Mouse (Mus musculus) intestine, embryonic 15.5 days (tissue): Measurements from ENCODE around the gene Rpl24. TPM values are rescaled to one million over a fixed set of nuclear protein-coding genes. Genes with fewer than 3 reads are reported as not detected.
"Not testable (repeated sequence)": the region's sequence is repeated elsewhere in the genome, so short reads cannot be mapped to it uniquely, and the experiment has no call there.

Source experiments
- ATAC-seq: fragments of 200-750 bp; cut with Nextera tagmentation; 2 replicates; pipeline ENCODE4 v1.8.0; 2017; ENCODE audit warnings: moderate TSS enrichment, moderate library complexity
- H3K27ac ChIP-seq: fragments of 300-500 bp; sonication (generic); 2 replicates; pipeline ENCODE4 v1.5.1; 2015; ENCODE audit warnings: mild to moderate bottlenecking, inconsistent platforms
- H3K27me3 ChIP-seq: fragments of 300-500 bp; sonication (generic); replicated peaks from 2 replicates; pipeline ENCODE4 v1.6.1; 2015; ENCODE audit warnings: inconsistent platforms
- H3K36me3 ChIP-seq: fragments of 300-500 bp; sonication (generic); 2 replicates; pipeline ENCODE4 v1.6.1; 2015; ENCODE audit warnings: inconsistent platforms
- H3K4me1 ChIP-seq: fragments of 300-500 bp; sonication (generic); replicated peaks from 2 replicates; pipeline ENCODE4 v1.6.1; 2015; ENCODE audit warnings: inconsistent platforms
- H3K4me2 ChIP-seq: fragments of 300-500 bp; sonication (generic); replicated peaks from 2 replicates; pipeline ENCODE4 v1.6.1; 2015; ENCODE audit warnings: mild to moderate bottlenecking, inconsistent platforms
- H3K4me3 ChIP-seq: fragments of 300-500 bp; sonication (generic); replicated peaks from 2 replicates; pipeline ENCODE4 v1.5.1; 2015; ENCODE audit warnings: inconsistent platforms
- H3K9ac ChIP-seq: fragments of 300-500 bp; sonication (generic); 2 replicates; pipeline ENCODE4 v1.6.1; 2015; ENCODE audit warnings: inconsistent platforms
- H3K9me3 ChIP-seq: fragments of 300-500 bp; sonication (generic); 2 replicates; pipeline ENCODE4 v1.6.1; 2016; ENCODE audit warnings: inconsistent platforms
- WGBS: fragments of 180-500 bp; shearing (Covaris S2); methylation state at CpG from one replicate; pipeline ENCODE4 v1.1.7; 2015; 5-methylcytosine and 5-hydroxymethylcytosine counted together
- polyA plus RNA-seq: library from polyadenylated mRNA; unstranded; fragments of >200 nt; fragmentation: Nextera tagmentation; extraction: Ambion mirVana; gene quantifications from 2 replicates; pipeline ENCODE4 v1.2.1, GENCODE M21; 2015

Rpl24 gene
- polyA plus RNA-seq: 692 and 790 TPM in 2 replicates

DNA sequence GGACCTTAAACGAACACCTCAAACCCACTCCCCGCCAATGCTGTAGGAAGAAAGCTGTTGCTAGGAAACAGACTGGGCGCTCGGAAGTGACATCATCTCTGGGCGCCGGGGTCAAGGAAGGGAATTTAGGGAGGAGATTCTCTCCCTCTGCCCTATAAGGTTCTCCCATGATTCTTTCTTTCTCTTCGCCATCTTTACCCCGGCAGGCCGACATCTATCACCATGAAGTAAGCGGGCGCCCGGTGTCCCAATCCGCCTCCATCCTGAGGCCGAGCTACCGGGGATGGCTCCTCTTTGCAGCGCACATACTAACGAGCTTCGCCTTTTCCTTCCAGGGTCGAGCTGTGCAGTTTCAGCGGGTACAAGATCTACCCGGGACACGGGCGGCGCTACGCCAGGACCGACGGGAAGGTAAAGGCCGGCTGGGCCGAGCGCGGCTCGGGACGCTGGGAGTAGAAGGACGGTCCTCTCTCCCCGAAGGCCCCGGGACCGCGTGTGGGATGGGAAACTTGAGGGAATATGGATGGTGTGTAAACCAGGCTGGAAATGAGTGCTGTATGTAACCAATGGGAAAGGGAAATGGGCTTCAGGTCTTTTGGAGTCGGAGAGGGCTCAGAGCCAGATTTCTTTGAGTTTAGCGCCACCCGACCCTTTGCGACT is at the start of gene Rpl24:
Rpl24 (plus strand) TSS at position 64 of the 660 bp plus-strand sequence.
- H3K4me3 ChIP-seq: peak within 1 kb of the TSS; percentile 77
- peaks cover 14% of the 10 kb centered on the region for H3K36me3 ChIP-seq
- H3K4me2 ChIP-seq: peak within 1 kb of the TSS; percentile 84
- peak; percentile 95 for ATAC-seq
- no peaks in the 10 kb centered on the region for H3K9me3 ChIP-seq
- no peaks in the 10 kb centered on the region for H3K27me3 ChIP-seq
- WGBS: under 1% methylated on average over 42 of the region's 42 CpGs
- peak within 1 kb of the TSS; percentile 90 for H3K9ac ChIP-seq
- peak within 1 kb of the TSS; percentile 79 for H3K27ac ChIP-seq
- peaks cover 8% of the 10 kb centered on the region; the same call in 1 of the 2 replicates for H3K4me1 ChIP-seq

DNA sequence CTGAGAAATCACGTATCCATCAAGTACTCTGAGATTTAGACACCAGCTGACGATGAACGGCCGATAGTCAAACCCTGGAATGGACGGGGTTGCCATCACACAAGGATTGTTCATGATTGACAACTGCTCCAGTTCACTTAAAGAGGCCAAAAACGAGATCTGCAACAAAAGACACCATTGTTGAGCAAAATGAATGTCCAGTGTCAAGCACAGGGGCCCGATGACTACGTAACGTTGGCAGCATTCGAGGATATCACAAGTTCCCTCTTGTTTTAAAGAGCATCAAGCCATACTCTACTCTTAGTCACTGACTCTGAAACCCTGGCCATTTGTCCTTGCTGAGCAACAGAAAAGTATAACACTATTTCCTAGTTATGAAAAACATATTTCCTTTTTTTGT is 44.0 kb upstream of the Rpl24 start:
- no peaks in the 10 kb centered on the region for H3K9me3 ChIP-seq
- ATAC-seq: no peak
- no peaks in the 10 kb centered on the region for H3K4me1 ChIP-seq
- no peak overlapping the region for H3K4me2 ChIP-seq
- H3K27ac ChIP-seq: no peak overlapping the region
- no peaks in the 10 kb centered on the region for H3K27me3 ChIP-seq
- 91% methylated on average over 10 of the region's 10 CpGs for WGBS
- H3K36me3 ChIP-seq: peaks cover 3% of the 10 kb centered on the region; the same call in 1 of the 2 replicates
- H3K4me3 ChIP-seq: no peak overlapping the region
- no peak overlapping the region for H3K9ac ChIP-seq

DNA sequence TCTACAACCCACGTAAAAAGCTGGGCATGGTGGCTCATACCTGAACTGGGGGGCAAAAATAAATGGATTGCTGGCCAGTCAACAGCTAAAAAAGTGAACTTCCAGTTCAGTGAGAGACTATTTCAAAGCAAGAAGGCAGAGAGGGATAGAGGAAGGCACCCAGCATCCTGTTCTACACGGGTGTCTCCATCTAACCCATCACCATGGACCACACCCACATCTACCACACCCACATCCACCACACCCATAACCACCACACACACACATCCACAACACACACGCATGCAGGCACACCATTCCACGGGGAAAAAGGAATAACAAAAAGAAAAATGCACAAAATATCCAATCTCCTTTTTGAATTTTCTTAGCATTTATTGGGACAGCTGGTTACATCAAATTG is 42.1 kb upstream of the Rpl24 start:
- Histone ChIP-seq H3K4me2 (no peak overlapping the region), H3K9me3 (no peaks in the 10 kb centered on the region), H3K4me1 (no peaks in the 10 kb centered on the region), H3K27me3 (no peaks in the 10 kb centered on the region), H3K9ac (no peak overlapping the region), H3K4me3 (no peak overlapping the region), H3K36me3 (peaks cover 3% of the 10 kb centered on the region; the same call in 1 of the 2 replicates), H3K27ac (no peak overlapping the region)
- ATAC-seq: no peak
- 87% methylated on average over 4 of the region's 4 CpGs for WGBS

DNA sequence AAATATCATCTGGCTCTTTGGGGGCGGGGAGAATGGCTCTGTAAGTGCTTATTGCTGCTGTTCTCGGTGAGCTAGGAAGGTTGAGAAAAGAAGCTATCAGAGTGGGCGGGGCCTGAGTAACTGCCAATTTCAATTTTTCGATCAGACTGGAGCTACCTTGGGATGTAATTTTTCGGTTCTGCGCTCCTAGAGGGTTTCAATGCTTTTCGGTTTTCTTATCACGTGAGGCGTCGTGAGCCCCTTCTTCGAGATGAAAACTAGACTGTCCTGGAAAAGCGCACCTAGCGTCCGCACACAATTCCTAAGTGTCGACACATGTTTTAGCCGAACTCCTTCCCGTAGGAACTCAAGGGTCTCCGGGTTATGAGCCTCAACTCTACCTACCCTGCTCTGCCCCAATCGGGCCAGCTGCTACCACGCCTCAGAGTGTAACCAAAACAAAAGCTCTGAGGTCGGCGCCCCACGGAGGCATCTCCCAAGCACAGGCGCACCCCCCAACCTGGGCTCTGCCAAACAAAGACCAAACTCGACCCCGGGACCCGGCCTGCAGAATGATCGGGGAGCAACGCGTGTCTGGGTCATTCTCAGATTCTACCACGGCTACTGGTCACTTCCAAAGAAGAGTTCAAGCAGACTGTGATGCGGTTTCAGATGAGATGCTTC is 32.3 kb upstream of the Rpl24 start:
- no peaks in the 10 kb centered on the region for H3K36me3 ChIP-seq
- under 1% methylated on average over 32 of the region's 32 CpGs for WGBS
- no peaks in the 10 kb centered on the region for H3K4me1 ChIP-seq
- H3K4me2 ChIP-seq: peak overlapping the region; percentile 80
- H3K27me3 ChIP-seq: no peaks in the 10 kb centered on the region
- ATAC-seq: peak; percentile 63
- H3K27ac ChIP-seq: no peak overlapping the region
- H3K9ac ChIP-seq: peak overlapping the region; percentile 69
- H3K4me3 ChIP-seq: peak overlapping the region; percentile 71
- no peaks in the 10 kb centered on the region for H3K9me3 ChIP-seq

DNA sequence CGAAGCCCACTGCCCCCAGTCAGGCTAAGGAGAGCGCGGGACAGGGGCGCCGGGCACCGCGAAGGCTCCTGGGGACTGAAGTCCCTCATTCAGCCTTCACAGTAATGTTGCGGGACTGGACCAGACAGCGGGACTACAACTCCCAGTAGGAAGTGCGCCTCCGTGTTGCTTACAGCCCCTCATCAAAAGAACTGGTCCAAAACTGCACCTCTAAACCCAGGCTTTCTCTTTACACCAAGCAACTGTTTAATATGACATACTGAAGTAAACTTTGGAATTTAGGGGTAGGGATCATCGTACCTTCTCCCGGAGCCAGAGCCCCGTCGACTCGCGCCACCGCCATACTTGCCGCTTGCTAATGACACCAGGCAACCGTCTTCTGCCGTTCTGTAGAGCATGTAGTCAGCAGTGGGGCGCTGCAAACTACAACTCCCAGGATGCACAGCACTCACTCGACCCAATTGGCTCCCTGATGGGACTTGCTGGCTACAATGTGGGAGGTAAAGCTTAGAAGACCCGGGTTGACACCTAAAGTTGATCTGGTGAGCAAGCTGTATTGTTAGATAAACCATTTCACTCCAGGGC is 31.5 kb upstream of the Rpl24 start, which contains the start of gene Cep97:
Cep97 (minus strand) TSS at position 403 of the 585 bp plus-strand sequence.
- Histone ChIP-seq H3K4me1 (no peaks in the 10 kb centered on the region), H3K27me3 (no peaks in the 10 kb centered on the region), H3K9ac (peak within 1 kb of the TSS; percentile 69), H3K27ac (no peak within 1 kb of the TSS), H3K4me3 (peak within 1 kb of the TSS; percentile 71), H3K4me2 (peak within 1 kb of the TSS; percentile 80), H3K9me3 (no peaks in the 10 kb centered on the region), H3K36me3 (no peaks in the 10 kb centered on the region)
- under 1% methylated on average over 24 of the region's 24 CpGs for WGBS
- ATAC-seq: peak; percentile 99

DNA sequence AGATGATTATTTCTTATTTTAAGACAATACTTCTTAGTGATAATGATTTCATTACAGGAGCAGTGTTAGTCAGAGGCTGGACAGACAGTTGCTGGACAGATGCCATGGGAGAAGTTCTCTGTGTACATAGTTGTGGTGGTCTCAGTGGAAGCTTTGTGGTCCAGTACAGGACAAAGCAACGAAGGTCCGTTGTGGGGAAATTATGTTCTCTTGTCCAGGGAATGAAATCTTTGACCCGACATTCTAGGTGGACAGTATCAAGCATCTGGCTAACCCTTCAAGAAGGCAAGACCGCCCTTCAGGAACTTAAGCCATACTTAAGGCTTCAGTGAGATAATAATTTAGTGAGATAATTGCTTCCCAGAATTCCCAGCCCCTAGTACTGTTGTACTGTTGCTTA is 27.3 kb upstream of the Rpl24 start:
- no peaks in the 10 kb centered on the region for H3K9me3 ChIP-seq
- no peak overlapping the region for H3K4me2 ChIP-seq
- no peak overlapping the region for H3K9ac ChIP-seq
- no peak overlapping the region for H3K27ac ChIP-seq
- no peaks in the 10 kb centered on the region for H3K36me3 ChIP-seq
- 84% methylated on average over 4 of the region's 4 CpGs for WGBS
- H3K4me3 ChIP-seq: no peak overlapping the region
- ATAC-seq: no peak
- H3K27me3 ChIP-seq: no peaks in the 10 kb centered on the region
- H3K4me1 ChIP-seq: no peaks in the 10 kb centered on the region

DNA sequence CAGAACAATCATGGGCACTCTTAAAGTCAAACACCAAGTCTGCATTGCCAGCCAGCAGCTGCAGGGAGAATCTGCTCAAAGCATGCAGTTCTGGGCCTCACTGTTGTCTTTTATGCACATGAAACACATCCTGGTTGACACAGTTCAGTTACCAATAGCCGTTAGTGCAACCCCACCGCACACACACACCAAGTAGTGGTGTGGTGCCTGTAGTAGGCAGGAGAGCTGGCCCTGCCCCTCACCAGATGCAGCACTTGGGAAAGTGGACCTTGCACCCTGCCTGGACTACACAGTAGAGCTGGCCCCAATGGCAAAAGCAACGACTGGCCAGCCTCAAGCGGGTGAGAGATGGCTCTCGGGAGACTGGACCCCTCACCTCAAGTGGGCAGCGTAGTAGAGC is 26.4 kb upstream of the Rpl24 start:
- ATAC-seq: peak; percentile 42; the same call in 1 of the 2 replicates
- WGBS: 82% methylated on average over 6 of the region's 6 CpGs
- Histone ChIP-seq H3K4me2 (no peak overlapping the region), H3K4me1 (no peaks in the 10 kb centered on the region), H3K27me3 (no peaks in the 10 kb centered on the region), H3K36me3 (no peaks in the 10 kb centered on the region), H3K9me3 (no peaks in the 10 kb centered on the region), H3K9ac (no peak overlapping the region), H3K27ac (no peak overlapping the region), H3K4me3 (no peak overlapping the region)

DNA sequence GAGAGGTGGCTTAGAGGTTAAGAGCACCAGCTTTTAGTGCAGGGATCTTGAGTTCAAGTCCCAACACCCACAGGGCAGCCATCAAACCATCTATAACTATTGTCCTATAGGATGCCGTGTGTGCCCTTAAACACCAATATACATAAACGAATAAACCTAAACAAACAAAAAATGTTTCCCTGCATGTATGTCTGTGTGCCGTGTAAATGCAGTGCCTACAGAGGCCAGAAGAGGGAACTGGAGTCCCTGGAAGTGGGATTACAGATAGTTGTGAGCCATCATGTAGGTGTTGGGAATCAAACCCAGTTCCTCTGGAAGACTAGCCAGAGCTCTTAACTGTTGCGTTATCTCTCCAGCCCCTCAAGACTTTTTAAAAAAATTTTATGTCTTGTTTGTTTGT is 25.3 kb upstream of the Rpl24 start:
- Histone ChIP-seq H3K27ac (no peak overlapping the region), H3K9me3 (no peaks in the 10 kb centered on the region), H3K36me3 (no peaks in the 10 kb centered on the region), H3K9ac (no peak overlapping the region), H3K4me3 (no peak overlapping the region), H3K27me3 (no peaks in the 10 kb centered on the region), H3K4me1 (no peaks in the 10 kb centered on the region), H3K4me2 (no peak overlapping the region)
- ATAC-seq: no peak
- WGBS: 94% methylated on average over 4 of the region's 4 CpGs

DNA sequence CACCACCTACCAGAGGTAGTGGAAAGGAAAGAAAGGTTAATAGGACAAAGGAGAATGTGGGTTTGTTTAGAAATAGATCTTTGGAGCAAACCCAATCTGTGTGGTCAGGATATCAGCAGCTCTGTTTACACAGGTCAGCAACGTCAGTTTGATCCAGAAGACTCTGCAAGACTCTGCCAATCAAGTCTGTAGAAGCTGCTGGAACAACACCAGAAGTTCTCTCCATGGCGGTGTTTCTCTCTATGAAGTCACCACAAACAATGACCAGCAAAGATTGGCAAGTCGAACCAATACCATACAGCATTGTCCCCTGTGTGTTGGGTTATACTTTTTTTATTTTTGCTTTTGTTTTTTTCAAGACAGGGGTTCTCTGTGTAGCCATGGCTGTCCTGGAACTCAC is 18.8 kb upstream of the Rpl24 start:
- WGBS: 60% methylated on average over 3 of the region's 3 CpGs
- Histone ChIP-seq H3K4me2 (no peak overlapping the region), H3K4me3 (no peak overlapping the region), H3K27ac (no peak overlapping the region), H3K9ac (no peak overlapping the region), H3K9me3 (no peaks in the 10 kb centered on the region), H3K36me3 (no peaks in the 10 kb centered on the region), H3K4me1 (no peaks in the 10 kb centered on the region), H3K27me3 (no peaks in the 10 kb centered on the region)
- ATAC-seq: no peak

DNA sequence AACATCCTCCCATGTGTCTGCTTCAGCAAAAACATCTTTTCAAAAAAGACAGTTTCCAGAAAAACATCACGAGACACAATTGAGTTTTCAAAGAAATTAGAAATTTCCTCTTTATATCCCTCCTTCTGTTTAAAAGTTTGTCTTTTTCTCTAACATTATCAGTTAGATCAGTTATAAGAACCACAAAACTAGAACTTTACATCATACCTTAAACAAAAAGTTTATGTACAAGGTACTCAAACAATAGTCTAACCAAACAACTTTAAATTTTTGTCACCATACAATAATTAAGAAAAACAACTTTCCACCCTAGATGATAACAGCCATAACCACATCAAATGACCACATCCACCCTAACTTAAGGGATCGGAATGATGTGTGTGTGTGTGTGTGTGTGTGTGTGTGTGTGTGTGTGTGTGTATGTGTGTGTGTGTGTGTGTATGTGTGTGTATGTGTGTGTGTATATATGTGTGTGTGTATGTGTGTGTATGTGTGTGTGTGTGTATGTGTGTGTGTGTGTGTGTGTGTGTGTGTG is 18.1 kb upstream of the Rpl24 start:
- not testable (repeated sequence) for H3K27ac ChIP-seq, ATAC-seq

DNA sequence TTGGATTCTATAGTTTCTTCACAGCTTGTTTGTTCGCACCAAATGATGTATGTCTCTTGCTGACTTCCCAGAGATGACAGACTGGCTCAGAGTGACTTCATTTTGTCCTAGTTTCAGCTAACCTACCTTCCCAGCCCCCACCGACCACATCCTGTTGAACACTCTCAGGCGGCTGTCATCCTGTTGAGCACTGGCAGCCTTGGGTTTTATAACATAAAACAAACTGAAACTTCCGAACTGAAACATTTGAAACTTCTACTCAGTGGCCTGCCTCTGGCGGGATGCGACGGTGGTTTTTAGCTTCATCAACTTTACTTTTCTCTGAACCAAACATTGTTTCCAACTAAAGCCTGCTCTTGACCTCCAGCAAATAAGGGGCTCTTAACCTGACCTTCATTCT is 17.1 kb upstream of the Rpl24 start:
- Histone ChIP-seq H3K27ac (no peak overlapping the region), H3K36me3 (no peaks in the 10 kb centered on the region), H3K9ac (no peak overlapping the region), H3K27me3 (no peaks in the 10 kb centered on the region), H3K4me2 (no peak overlapping the region), H3K4me1 (no peaks in the 10 kb centered on the region), H3K9me3 (no peaks in the 10 kb centered on the region), H3K4me3 (no peak overlapping the region)
- 39% methylated on average over 7 of the region's 7 CpGs for WGBS
- ATAC-seq: no peak

More for the DNA sequence above, 18.1 kb upstream of the Rpl24 start:
- H3K9me3 ChIP-seq, H3K27me3 ChIP-seq, H3K9ac ChIP-seq, H3K36me3 ChIP-seq, H3K4me3 ChIP-seq, H3K4me2 ChIP-seq, H3K4me1 ChIP-seq: not testable (repeated sequence)
- WGBS: 78% methylated on average over 2 of the region's 2 CpGs

DNA sequence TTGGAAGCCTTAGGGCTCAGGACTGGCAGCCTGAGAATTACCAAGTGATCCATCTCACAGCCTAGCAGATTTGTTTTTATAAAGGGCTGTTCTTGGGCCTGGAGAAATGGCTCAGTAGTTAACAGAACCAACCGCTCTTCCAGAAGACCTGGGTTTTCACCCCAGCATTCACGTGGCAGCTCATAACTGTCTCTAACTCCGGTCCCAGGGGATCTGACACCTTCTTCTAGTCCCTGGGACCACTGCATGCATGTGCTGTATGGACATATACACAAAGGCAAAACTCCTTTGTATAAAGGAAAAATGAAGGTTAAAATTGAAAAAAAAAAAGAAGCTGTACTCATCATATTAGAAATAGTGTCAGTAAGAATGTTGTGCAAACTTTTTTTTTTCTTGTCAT is 15.6 kb upstream of the Rpl24 start:
- Histone ChIP-seq H3K27ac (no peak overlapping the region), H3K4me2 (no peak overlapping the region), H3K4me1 (no peaks in the 10 kb centered on the region), H3K4me3 (no peak overlapping the region), H3K9ac (no peak overlapping the region), H3K9me3 (no peaks in the 10 kb centered on the region), H3K27me3 (no peaks in the 10 kb centered on the region), H3K36me3 (no peaks in the 10 kb centered on the region)
- ATAC-seq: no peak
- 72% methylated on average over 3 of the region's 3 CpGs for WGBS
